Mouse (Mus musculus): Measurements from ENCODE around the gene Ugt1a8. TPM values are rescaled to one million over a fixed set of nuclear protein-coding genes. Genes with fewer than 3 reads are reported as not detected.
"Not testable (repeated sequence)": the region's sequence is repeated elsewhere in the genome, so short reads cannot be mapped to it uniquely, and the experiment has no call there.

The Ugt1a8 gene
- polyA plus RNA-seq, 1 experiment = 0.20 TPM

GRCm38 (mm10) chr1:88121521-88121920 lies 33.9 kb downstream of the Ugt1a8 start:
- H3K27me3 ChIP-seq (replicated peaks; ENCODE audit: control insufficient read depth, insufficient read depth, low read length); H3K4me1 ChIP-seq (ENCODE audit: control insufficient read depth, insufficient read depth, low read length); H3K4me3 ChIP-seq (ENCODE audit: insufficient read depth, low read depth, low read length); H3K36me3 ChIP-seq (ENCODE audit: control insufficient read depth, insufficient read depth, low read length); H3K27ac ChIP-seq (ENCODE audit: insufficient read depth, low read depth, low read length): not testable (repeated sequence)
- DNase-seq = peak; percentile 65
- no CpG with 5 or more reads among the region's 1 CpGs for WGBS
- TF ChIP-seq CTCF (conservative IDR thresholded peaks at IDR 0.05; ENCODE audit: insufficient read depth, insufficient read length, low read depth, low read length) = peak; percentile 45; the same call in 1 of the 2 replicates

GRCm38 (mm10) chr1:88125827-88126360 lies 38.3 kb downstream of the Ugt1a8 start:
- H3K4me1 ChIP-seq (ENCODE audit: control insufficient read depth, insufficient read depth, low read length); H3K27ac ChIP-seq (ENCODE audit: insufficient read depth, low read depth, low read length); H3K27me3 ChIP-seq (replicated peaks; ENCODE audit: control insufficient read depth, insufficient read depth, low read length); H3K36me3 ChIP-seq (ENCODE audit: control insufficient read depth, insufficient read depth, low read length); DNase-seq; H3K4me3 ChIP-seq (ENCODE audit: insufficient read depth, low read depth, low read length): not testable (repeated sequence)
- 80% methylated on average over 4 of the region's 4 CpGs for WGBS
- peak; percentile 28; the same call in 1 of the 2 replicates for TF ChIP-seq CTCF (conservative IDR thresholded peaks at IDR 0.05; ENCODE audit: insufficient read depth, insufficient read length, low read depth, low read length)

DNA sequence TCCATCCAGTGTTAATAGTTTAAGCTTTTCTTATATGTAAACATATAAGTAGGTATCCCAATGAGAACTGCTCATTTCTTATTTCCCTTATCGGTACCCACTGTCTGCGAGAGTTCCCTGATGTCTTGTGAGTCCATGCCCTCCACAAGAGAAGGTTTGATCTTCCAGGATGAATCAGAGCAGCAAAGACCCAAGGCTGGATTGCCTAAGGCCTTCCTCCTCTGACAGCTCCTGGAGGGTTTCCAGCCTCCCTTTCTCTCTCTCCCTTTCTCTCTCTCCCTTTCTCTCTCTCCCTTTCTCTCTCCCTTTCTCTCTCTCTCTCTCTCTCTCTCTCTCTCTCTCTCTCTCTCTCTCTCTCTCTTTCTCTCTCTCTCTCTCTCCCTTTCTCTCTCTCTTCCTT lies 41.5 kb downstream of the Ugt1a8 start:
- not testable (repeated sequence) for H3K4me1 ChIP-seq (ENCODE audit: control insufficient read depth, insufficient read depth, low read length); H3K4me3 ChIP-seq (ENCODE audit: insufficient read depth, low read depth, low read length); H3K27me3 ChIP-seq (replicated peaks; ENCODE audit: control insufficient read depth, insufficient read depth, low read length); DNase-seq; H3K27ac ChIP-seq (ENCODE audit: insufficient read depth, low read depth, low read length); H3K36me3 ChIP-seq (ENCODE audit: control insufficient read depth, insufficient read depth, low read length)
- 89% methylated on average over 2 of the region's 2 CpGs for WGBS

DNA sequence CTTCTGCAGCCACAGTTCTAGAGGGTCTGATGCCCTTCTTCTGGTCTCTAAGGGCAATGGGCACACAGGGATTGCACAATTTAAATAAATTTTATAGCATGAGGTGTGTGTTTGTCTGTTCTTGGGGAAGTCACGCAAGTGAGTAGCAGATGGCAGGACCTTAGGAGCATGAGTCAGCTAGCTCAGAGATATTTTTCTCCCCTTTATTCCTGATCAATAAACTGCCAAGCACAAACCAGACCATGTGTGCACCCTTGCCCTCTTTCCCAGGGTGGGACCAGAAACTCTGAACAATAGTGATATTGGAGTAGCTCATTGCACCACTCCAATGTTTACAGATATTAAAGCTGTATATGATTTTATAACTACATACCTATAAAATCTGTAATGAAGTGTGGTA lies 42.6 kb downstream of the Ugt1a8 start:
- H3K36me3 ChIP-seq (ENCODE audit: control insufficient read depth, insufficient read depth, low read length); H3K27ac ChIP-seq (ENCODE audit: insufficient read depth, low read depth, low read length); H3K4me1 ChIP-seq (ENCODE audit: control insufficient read depth, insufficient read depth, low read length); H3K4me3 ChIP-seq (ENCODE audit: insufficient read depth, low read depth, low read length); H3K27me3 ChIP-seq (replicated peaks; ENCODE audit: control insufficient read depth, insufficient read depth, low read length); DNase-seq: not testable (repeated sequence)
- WGBS = 98% methylated on average over 1 of the region's 1 CpGs

DNA sequence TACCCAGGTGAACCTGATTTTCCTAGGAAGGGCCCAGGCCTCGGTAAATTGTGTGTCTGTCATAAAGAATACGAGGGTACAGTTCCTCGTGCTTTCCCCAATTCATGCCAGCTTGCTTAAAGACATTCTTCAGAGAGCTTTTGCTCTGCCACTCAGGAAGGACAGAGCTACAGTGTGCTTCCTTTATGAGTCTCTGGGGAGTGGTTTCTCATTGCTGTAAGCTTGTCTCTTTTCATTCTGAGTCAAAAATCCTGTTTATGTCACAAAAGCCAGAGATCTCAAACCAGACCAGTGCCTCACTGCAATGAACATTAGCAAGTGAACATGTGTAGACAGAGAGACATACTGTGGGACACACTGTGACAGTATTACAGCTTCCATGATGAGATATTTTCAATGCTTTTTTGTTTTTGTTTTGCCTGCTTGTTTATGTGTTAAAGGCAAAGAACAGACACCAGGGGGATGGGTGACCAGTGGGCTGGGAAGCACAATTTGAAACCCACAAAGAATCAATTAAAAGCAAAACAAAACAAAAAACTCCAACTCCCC lies 46.4 kb downstream of the Ugt1a8 start:
- H3K4me1 ChIP-seq (ENCODE audit: control insufficient read depth, insufficient read depth, low read length) = peaks cover 13% of the 10 kb centered on the region
- H3K27me3 ChIP-seq (replicated peaks; ENCODE audit: control insufficient read depth, insufficient read depth, low read length) = no peaks in the 10 kb centered on the region
- TF ChIP-seq CTCF (conservative IDR thresholded peaks at IDR 0.05; ENCODE audit: insufficient read depth, insufficient read length, low read depth, low read length) (no peak), POLR2A (IDR thresholded peaks at IDR 0.05; ENCODE audit: low read depth, low read length) (no peak)
- H3K4me3 ChIP-seq (ENCODE audit: insufficient read depth, low read depth, low read length) = no peak overlapping the region
- no peaks in the 10 kb centered on the region for H3K36me3 ChIP-seq (ENCODE audit: control insufficient read depth, insufficient read depth, low read length)
- 15% methylated on average over 3 of the region's 3 CpGs for WGBS
- H3K27ac ChIP-seq (ENCODE audit: insufficient read depth, low read depth, low read length) = peak overlapping the region; percentile 56
- DNase-seq = no peak

DNA sequence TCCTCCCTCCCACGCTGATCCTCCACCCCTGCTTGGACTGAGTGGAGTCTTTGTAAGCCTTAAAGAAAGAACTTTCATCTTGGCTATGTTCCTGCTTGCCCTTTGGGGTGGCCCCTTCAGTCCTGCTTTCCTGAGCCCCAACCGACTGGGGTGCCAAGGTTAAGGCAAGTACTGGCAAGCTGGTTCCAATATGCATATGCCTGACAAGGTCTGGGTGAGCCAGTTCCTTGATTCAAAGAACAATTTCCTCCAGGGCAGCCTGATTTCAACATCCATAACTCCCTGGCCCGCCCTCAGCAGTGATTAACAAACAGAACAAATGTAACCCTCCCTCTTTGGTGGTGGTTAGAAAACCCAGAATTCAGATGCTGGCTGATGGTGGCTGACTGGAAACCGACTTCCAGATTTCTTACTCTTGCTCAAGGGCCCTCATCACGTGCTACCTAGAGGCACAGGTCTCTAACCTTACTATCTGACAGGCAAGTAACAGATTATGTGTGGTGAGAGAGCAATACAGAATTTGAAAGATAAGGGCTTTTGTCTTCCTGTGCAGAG lies 46.9 kb downstream of the Ugt1a8 start, which contains the start of gene Ugt1a6a:
Ugt1a6a (plus strand) TSS at position 353 of the 555 bp plus-strand sequence.
- DNase-seq = peak; percentile 60
- H3K4me3 ChIP-seq (ENCODE audit: insufficient read depth, low read depth, low read length); H3K36me3 ChIP-seq (ENCODE audit: control insufficient read depth, insufficient read depth, low read length); H3K27me3 ChIP-seq (replicated peaks; ENCODE audit: control insufficient read depth, insufficient read depth, low read length): not testable (repeated sequence)
- 28% methylated on average over 5 of the region's 5 CpGs for WGBS
- peaks cover 13% of the 10 kb centered on the region for H3K4me1 ChIP-seq (ENCODE audit: control insufficient read depth, insufficient read depth, low read length)
- H3K27ac ChIP-seq (ENCODE audit: insufficient read depth, low read depth, low read length) = peak within 1 kb of the TSS; percentile 56

GRCm38 (mm10) chr1:88135229-88135904 lies 47.8 kb downstream of the Ugt1a8 start:
- not testable (repeated sequence) for H3K27ac ChIP-seq (ENCODE audit: insufficient read depth, low read depth, low read length); H3K36me3 ChIP-seq (ENCODE audit: control insufficient read depth, insufficient read depth, low read length); H3K4me3 ChIP-seq (ENCODE audit: insufficient read depth, low read depth, low read length); H3K27me3 ChIP-seq (replicated peaks; ENCODE audit: control insufficient read depth, insufficient read depth, low read length); DNase-seq
- H3K4me1 ChIP-seq (ENCODE audit: control insufficient read depth, insufficient read depth, low read length) = peaks cover 13% of the 10 kb centered on the region
- 86% methylated on average over 6 of the region's 6 CpGs for WGBS
